Mouse (Mus musculus) ES-Bruce4 (cell line): ENCODE data around the gene Hydin.

Experiments used
- CTCF ChIP-seq: IDR thresholded peaks from one replicate; pipeline ENCODE4 v1.8.1; 2011; ENCODE audit warnings: low read depth, low read length
- EP300 ChIP-seq: IDR thresholded peaks from 2 replicates; pipeline ENCODE4 v1.6.1; 2011; ENCODE audit warnings: low read depth, low read length; ENCODE audit not compliant: insufficient read depth
- POLR2A ChIP-seq: IDR thresholded peaks from one replicate; pipeline ENCODE4 v1.8.1; 2011; ENCODE audit warnings: low read length; ENCODE audit not compliant: insufficient read depth

GRCm38 (mm10) chr8:110345697-110346394 is 79.1 kb downstream of the Hydin start:
- TF ChIP-seq EP300, result no peak
- no peak for TF ChIP-seq POLR2A
- no peak for TF ChIP-seq CTCF
